Mouse (Mus musculus) regulatory T cell (primary cell): ENCODE results near the gene Cotl1.

Source experiments
- in situ Hi-C: fragments of 300-600 bp; cut with MboI, MseI; formaldehyde crosslinking; loops from one replicate; pipeline ENCODE4 v1.15.1; 2025; ENCODE audit warnings: high pct_unique_total_duplicates

The Cotl1 gene

GRCm38 (mm10) chr8:119789581-119789980 is 50.8 kb downstream of the Cotl1 start:
- in situ Hi-C loops = no loop called here

GRCm38 (mm10) chr8:119788607-119789381 is 51.5 kb downstream of the Cotl1 start:
- in situ Hi-C loops = no loop called here

- in situ Hi-C loops = no loop called here
These were observed 53.0 kb downstream of the Cotl1 start for GRCm38 (mm10) chr8:119787341-119787740.

DNA sequence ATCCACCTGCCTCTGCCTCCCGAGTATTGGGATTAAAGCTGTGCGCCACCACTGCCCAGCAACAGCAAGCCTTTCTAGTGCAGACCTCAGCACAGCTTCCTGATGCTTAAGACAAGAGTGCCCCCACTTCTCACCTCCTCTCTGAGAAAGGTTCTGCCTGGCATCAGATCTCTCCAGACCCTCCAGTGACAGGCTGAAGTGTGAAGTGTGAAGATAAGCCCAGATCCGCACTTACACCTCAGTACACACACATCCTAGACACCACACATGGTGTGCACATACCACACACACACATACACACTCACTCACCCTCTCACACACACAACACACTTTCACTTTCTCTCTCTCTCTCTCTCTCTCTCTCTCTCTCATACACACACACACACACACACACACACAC is 53.5 kb downstream of the Cotl1 start:
- in situ Hi-C loops = no loop called here

- in situ Hi-C loops = no loop called here
These were observed 54.5 kb downstream of the Cotl1 start for GRCm38 (mm10) chr8:119785764-119786405.

- in situ Hi-C loops = loop anchor here (5.0 kb wide), 1 partner anchor 58 kb away; the partner anchor contains the start of gene Cotl1
These were observed 55.7 kb downstream of the Cotl1 start for GRCm38 (mm10) chr8:119784676-119785075.

DNA sequence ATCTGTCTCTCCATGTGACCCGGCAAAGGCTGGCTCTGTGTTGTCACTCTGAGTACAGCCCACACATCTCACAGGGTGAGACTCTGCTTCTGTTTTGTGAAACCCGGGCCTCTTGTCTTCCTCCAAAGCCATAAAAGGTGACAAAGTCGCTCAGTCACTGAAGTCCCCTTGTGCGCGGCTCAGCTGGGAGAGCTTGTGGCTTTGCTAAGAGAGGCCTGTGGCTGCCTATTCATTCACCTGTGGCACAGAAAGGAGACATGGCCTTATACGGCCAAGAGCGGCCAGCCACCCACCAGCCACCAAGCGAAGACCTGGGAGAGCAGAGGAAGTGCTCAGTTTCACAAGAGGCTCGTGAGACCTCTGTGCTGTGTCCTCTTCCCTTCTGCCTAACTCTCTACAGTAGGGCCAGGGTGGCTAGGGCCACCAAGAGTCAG is 56.2 kb downstream of the Cotl1 start:
- in situ Hi-C loops = loop anchor here (5.0 kb wide), 1 partner anchor 58 kb away; the partner anchor contains the start of gene Cotl1

DNA sequence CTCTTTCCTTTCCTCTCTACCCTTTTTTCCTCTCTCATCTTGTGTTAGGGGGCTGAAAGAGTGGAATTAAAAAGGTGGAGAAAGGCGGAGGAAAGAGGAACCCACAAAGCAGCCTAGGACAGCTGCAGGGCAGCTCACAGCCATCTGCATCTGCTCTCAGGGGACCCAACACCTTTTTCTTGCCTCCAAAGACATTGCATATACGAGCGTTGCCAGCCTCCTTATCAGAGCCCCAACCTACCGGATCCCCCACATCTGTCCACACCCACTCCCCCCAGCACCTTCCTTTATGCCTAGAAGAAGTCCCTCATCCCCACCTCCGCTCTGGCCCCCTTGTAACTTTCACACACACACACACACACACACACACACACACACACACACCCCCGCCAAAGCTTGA is 56.8 kb downstream of the Cotl1 start:
- in situ Hi-C loops = loop anchor here (5.0 kb wide), 1 partner anchor 59 kb away; the partner anchor contains the start of gene Cotl1

DNA sequence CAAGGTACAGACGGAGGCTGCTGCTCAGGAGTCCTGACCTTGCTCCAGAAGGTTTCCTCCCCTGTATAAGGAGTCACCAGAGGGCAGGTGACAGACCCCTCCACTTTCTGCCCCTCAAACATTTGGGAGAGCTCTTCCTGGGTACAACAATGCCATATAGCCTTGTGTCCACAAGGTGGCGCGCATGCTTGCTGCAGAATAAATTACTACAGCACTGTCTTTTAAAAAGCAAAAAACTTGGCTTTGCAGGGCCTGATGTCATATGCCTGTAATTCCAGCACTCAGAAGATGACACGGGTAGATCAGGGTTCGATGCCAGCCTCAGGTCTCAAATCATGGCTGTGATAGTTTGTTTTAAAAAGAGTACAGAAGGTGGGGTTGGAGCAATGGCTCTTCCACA is 57.6 kb downstream of the Cotl1 start:
- in situ Hi-C loops = loop anchor here (5.0 kb wide), 1 partner anchor 60 kb away; the partner anchor contains the start of gene Cotl1

- in situ Hi-C loops = loop anchor here (5.0 kb wide), 1 partner anchor 61 kb away; the partner anchor contains the start of gene Cotl1
These were observed 59.1 kb downstream of the Cotl1 start for GRCm38 (mm10) chr8:119781086-119781840.

- in situ Hi-C loops = loop anchor here (5.0 kb wide), 1 partner anchor 62 kb away; the partner anchor contains the start of gene Cotl1
These were observed 59.8 kb downstream of the Cotl1 start for GRCm38 (mm10) chr8:119780402-119781049.

GRCm38 (mm10) chr8:119779013-119779737 is 61.2 kb downstream of the Cotl1 start:
- in situ Hi-C loops = loop anchor here (5.0 kb wide), 1 partner anchor 92 kb away; no protein-coding TSS in a partner anchor

DNA sequence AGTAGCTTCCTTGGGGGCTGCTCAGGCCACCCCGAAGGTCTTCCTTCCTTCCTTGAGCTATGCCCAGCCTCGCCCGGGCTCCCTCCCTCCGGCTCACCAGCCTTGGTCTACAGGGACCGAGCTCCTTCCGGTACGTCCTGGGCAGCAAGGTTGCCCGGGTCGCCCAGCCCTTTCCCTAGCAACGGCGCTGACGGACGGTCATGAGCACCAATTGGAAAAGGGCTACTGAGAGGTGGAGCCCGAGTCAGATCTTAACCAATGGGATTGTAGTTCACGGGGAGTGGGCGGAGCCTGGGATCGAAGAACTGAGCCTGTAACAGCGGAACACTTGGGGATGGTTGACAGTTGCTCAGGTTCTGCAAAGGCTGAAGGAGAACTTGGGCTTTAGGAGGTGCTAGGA is 62.1 kb downstream of the Cotl1 start, which contains the start of gene Tldc1:
TSS of gene Tldc1 (minus strand) at position 154 of the 400 bp plus-strand sequence.
- in situ Hi-C loops = loop anchor here (5.0 kb wide), 1 partner anchor 91 kb away; no protein-coding TSS in a partner anchor

GRCm38 (mm10) chr8:119777765-119778164 is 62.6 kb downstream of the Cotl1 start:
- in situ Hi-C loops = loop anchor here (5.0 kb wide), 1 partner anchor 90 kb away; no protein-coding TSS in a partner anchor

DNA sequence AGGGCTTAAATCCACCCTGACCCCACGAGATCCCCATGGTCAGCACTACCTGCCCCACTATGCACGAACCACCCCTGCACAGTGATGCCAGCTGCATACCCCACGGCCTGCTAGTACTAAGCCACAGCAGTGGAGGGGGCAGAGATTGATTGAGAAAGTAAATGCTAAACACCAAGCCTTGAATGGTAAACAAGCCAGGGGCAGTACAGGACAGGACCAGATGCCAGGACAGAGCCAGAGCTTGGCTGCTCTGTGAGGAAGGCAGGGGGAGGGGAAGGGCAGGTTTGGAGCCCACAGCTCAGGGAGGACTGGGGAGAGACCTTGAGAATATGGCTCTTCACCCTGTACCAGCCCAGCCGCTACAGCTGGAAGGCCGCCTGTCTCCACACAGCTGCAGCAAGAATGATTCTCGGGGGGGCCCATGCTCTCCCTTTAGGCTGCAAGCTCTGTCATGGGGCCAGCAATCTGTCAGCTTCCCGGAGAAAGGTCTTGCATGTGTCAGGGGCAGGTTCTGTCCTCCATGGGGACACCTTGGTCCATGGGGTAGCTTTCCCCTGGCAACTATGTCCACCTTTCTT is 63.6 kb downstream of the Cotl1 start:
- in situ Hi-C loops = loop anchor here (5.0 kb wide), 1 partner anchor 89 kb away; no protein-coding TSS in a partner anchor

- in situ Hi-C loops = no loop called here
These were observed 74.4 kb downstream of the Cotl1 start for GRCm38 (mm10) chr8:119765761-119766444.

GRCm38 (mm10) chr8:119765311-119765710 is 75.0 kb downstream of the Cotl1 start:
- in situ Hi-C loops = no loop called here

GRCm38 (mm10) chr8:119762226-119763220 is 77.8 kb downstream of the Cotl1 start:
- in situ Hi-C loops = no loop called here
